Mouse (Mus musculus) C2C12 (cell line): ENCODE measurements around the gene Vegfd. TPM values are rescaled to one million over a fixed set of nuclear protein-coding genes. Genes with fewer than 3 reads are reported as not detected.

ENCODE experiments used
- H3K27me3 ChIP-seq: one replicate; pipeline ENCODE4 v1.6.1; 2011; ENCODE audit not compliant: control insufficient read depth, insufficient read depth, insufficient read length
- H3K36me3 ChIP-seq: one replicate; pipeline ENCODE4 v1.6.1; 2011; ENCODE audit not compliant: control insufficient read depth, insufficient read depth
- H3K4me3 ChIP-seq: one replicate; pipeline ENCODE4 v1.5.1; 2011; ENCODE audit warnings: mild to moderate bottlenecking, control low read depth; ENCODE audit not compliant: poor library complexity, insufficient read depth, severe bottlenecking
- H3K79me2 ChIP-seq: one replicate; pipeline ENCODE4 v1.6.1; 2011; ENCODE audit not compliant: control insufficient read depth, insufficient read depth
- H3K79me3 ChIP-seq: one replicate; pipeline ENCODE4 v1.6.1; 2011; ENCODE audit warnings: low read depth, control low read depth
- H3ac ChIP-seq: one replicate; pipeline ENCODE3; 2011; ENCODE audit warnings: low read depth; ENCODE audit not compliant: control insufficient read depth, insufficient read length
- CEBPB ChIP-seq: IDR thresholded peaks from one replicate; pipeline ENCODE4 v1.6.1; 2011; ENCODE audit warnings: low read depth, mild to moderate bottlenecking, control low read depth, moderate library complexity
- CTCF ChIP-seq: IDR thresholded peaks from one replicate; pipeline ENCODE4 v1.5.1; 2011; ENCODE audit not compliant: control insufficient read depth, insufficient read depth, insufficient read length
- FOSL1 ChIP-seq: IDR thresholded peaks from one replicate; pipeline ENCODE4 v1.8.0; 2011; ENCODE audit warnings: mild to moderate bottlenecking, low read length; ENCODE audit not compliant: poor library complexity, insufficient read depth, severe bottlenecking
- MAX ChIP-seq: IDR thresholded peaks from one replicate; pipeline ENCODE4 v1.6.1; 2011; ENCODE audit warnings: mild to moderate bottlenecking, control low read depth
- MYOD1 ChIP-seq: IDR thresholded peaks from one replicate; pipeline ENCODE4 v1.6.1; 2011; ENCODE audit warnings: low read depth; ENCODE audit not compliant: control insufficient read depth, insufficient read length
- MYOG ChIP-seq: IDR thresholded peaks from one replicate; pipeline ENCODE4 v1.6.1; 2011; ENCODE audit not compliant: control insufficient read depth, insufficient read length; ENCODE audit errors: extremely low read depth
- USF1 ChIP-seq: IDR thresholded peaks from one replicate; pipeline ENCODE4 v1.6.1; 2011; ENCODE audit warnings: low read depth, mild to moderate bottlenecking, control low read depth, moderate library complexity
- long read RNA-seq, 2 experiments: library from polyadenylated mRNA; unstranded; transcript quantifications; one replicate each; pipeline ENCODE4 v2.0.0; 2019 to 2020
- polyA plus RNA-seq: library from polyadenylated mRNA; unstranded; fragments of >200 nt; fragmentation: generic; extraction: Trizol; gene quantifications from one replicate; pipeline ENCODE4 v1.2.1, GENCODE M21; 2012; ENCODE audit warnings: missing spikeins

Vegfd gene
- polyA plus RNA-seq = 2.8 TPM
- long read RNA-seq, experiment 1, partial matches to known transcripts = 11 of 16 reads
- long read RNA-seq, experiment 1, other reads (novel, unspliced or antisense) = 5 of 16 reads
- long read RNA-seq, experiment 2, partial matches to known transcripts = 3 of 5 reads
- long read RNA-seq, experiment 2, other reads (novel, unspliced or antisense) = 2 of 5 reads

GRCm38 (mm10) chrX:164373081-164373480 lies at the start of gene Vegfd:
Vegfd (plus strand) TSS chrX:164373378.
- TF ChIP-seq CTCF (no peak), MAX (peak; percentile 65), USF1 (no peak), CEBPB (no peak), MYOD1 (no peak), FOSL1 (no peak)
- H3K4me3 ChIP-seq = no peak within 1 kb of the TSS

GRCm38 (mm10) chrX:164323391-164323913 lies 49.7 kb upstream of the Vegfd start:
- Histone ChIP-seq H3K79me3 (no peaks in the 10 kb centered on the region), H3K27me3 (no peaks in the 10 kb centered on the region), H3ac (no peak overlapping the region), H3K79me2 (no peaks in the 10 kb centered on the region), H3K36me3 (no peaks in the 10 kb centered on the region), H3K4me3 (no peak overlapping the region)
- TF ChIP-seq USF1 (no peak), MAX (no peak), CTCF (no peak), MYOD1 (no peak), FOSL1 (no peak), CEBPB (no peak), MYOG (no peak)

More at GRCm38 (mm10) chrX:164373081-164373480, at the start of gene Vegfd:
- no peaks in the 10 kb centered on the region for H3K36me3 ChIP-seq
- H3K79me2 ChIP-seq = no peaks in the 10 kb centered on the region
- no peaks in the 10 kb centered on the region for H3K79me3 ChIP-seq
- H3ac ChIP-seq = no peak within 1 kb of the TSS
- no peaks in the 10 kb centered on the region for H3K27me3 ChIP-seq

GRCm38 (mm10) chrX:164330351-164330750 lies 42.8 kb upstream of the Vegfd start:
- Histone ChIP-seq H3K79me3 (no peaks in the 10 kb centered on the region), H3K4me3 (no peak overlapping the region), H3ac (no peak overlapping the region), H3K27me3 (no peaks in the 10 kb centered on the region), H3K79me2 (no peaks in the 10 kb centered on the region), H3K36me3 (no peaks in the 10 kb centered on the region)
- TF ChIP-seq CEBPB (no peak), MYOG (no peak), CTCF (no peak), MAX (no peak), USF1 (no peak), MYOD1 (no peak), FOSL1 (no peak)

GRCm38 (mm10) chrX:164330766-164331165 lies 42.4 kb upstream of the Vegfd start:
- H3K79me3 ChIP-seq = no peaks in the 10 kb centered on the region
- H3K36me3 ChIP-seq = no peaks in the 10 kb centered on the region
- TF ChIP-seq MYOG (no peak), CEBPB (no peak), MAX (no peak), FOSL1 (no peak), CTCF (no peak), USF1 (no peak), MYOD1 (no peak)
- no peak overlapping the region for H3ac ChIP-seq
- no peaks in the 10 kb centered on the region for H3K79me2 ChIP-seq
- no peak overlapping the region for H3K4me3 ChIP-seq
- no peaks in the 10 kb centered on the region for H3K27me3 ChIP-seq

GRCm38 (mm10) chrX:164338591-164338990 lies 34.6 kb upstream of the Vegfd start:
- TF ChIP-seq USF1 = no peak
- TF ChIP-seq CEBPB = no peak
- no peak for TF ChIP-seq MAX
- TF ChIP-seq CTCF = no peak
- no peak for TF ChIP-seq MYOG
- no peak for TF ChIP-seq FOSL1
- TF ChIP-seq MYOD1 = no peak
- Histone ChIP-seq H3ac (no peak overlapping the region), H3K4me3 (no peak overlapping the region), H3K36me3 (no peaks in the 10 kb centered on the region), H3K79me2 (no peaks in the 10 kb centered on the region), H3K79me3 (no peaks in the 10 kb centered on the region), H3K27me3 (no peaks in the 10 kb centered on the region)
